Mouse (Mus musculus): ENCODE measurements at regions not wholly inside any gene's neighbourhood (a gene's known extent, or its start where the extent isn't known, plus 50 kb on each side); places are given as distances from the start of the nearest gene placed in this dataset.

GRCm38 (mm10) chr15:32002950-32003422 lies 174.1 kb upstream of the Tas2r119 start:
- Histone ChIP-seq H3K4me3 (replicated peaks) (no peak overlapping the region), H3K27me3 (replicated peaks) (no peaks in the 10 kb centered on the region), H3K9ac (no peak overlapping the region), H3K4me2 (replicated peaks) (no peak overlapping the region), H3K9me3 (no peaks in the 10 kb centered on the region), H3K4me1 (replicated peaks) (no peaks in the 10 kb centered on the region), H3K36me3 (no peaks in the 10 kb centered on the region), H3K27ac (no peak overlapping the region)
- no peak for ATAC-seq
- WGBS, result 64% methylated on average over 2 of the region's 2 CpGs

- no peaks in the 10 kb centered on the region for H3K27me3 ChIP-seq (replicated peaks)
- no peak overlapping the region for H3K4me3 ChIP-seq (replicated peaks)
- H3K4me1 ChIP-seq (replicated peaks), result no peaks in the 10 kb centered on the region
- H3K4me2 ChIP-seq (replicated peaks), result no peak overlapping the region
- no peaks in the 10 kb centered on the region for H3K36me3 ChIP-seq
- H3K9ac ChIP-seq, result no peak overlapping the region
- H3K27ac ChIP-seq, result no peak overlapping the region
- ATAC-seq, result no peak
- H3K9me3 ChIP-seq, result no peaks in the 10 kb centered on the region
- 28% methylated on average over 6 of the region's 6 CpGs for WGBS
Measured at GRCm38 (mm10) chr15:32003489-32003888, 173.6 kb upstream of the Tas2r119 start.

GRCm38 (mm10) chr15:32005986-32006385 lies 171.1 kb upstream of the Tas2r119 start:
- H3K4me3 ChIP-seq (replicated peaks), result no peak overlapping the region
- ATAC-seq, result no peak
- H3K9me3 ChIP-seq, result no peaks in the 10 kb centered on the region
- no peak overlapping the region for H3K4me2 ChIP-seq (replicated peaks)
- no peak overlapping the region for H3K27ac ChIP-seq
- 28% methylated on average over 5 of the region's 5 CpGs for WGBS
- H3K4me1 ChIP-seq (replicated peaks), result no peaks in the 10 kb centered on the region
- H3K9ac ChIP-seq, result no peak overlapping the region
- no peaks in the 10 kb centered on the region; the same call in 1 of the 2 replicates for H3K27me3 ChIP-seq (replicated peaks)
- H3K36me3 ChIP-seq, result no peaks in the 10 kb centered on the region

GRCm38 (mm10) chr15:32009818-32010217 lies 167.3 kb upstream of the Tas2r119 start:
- no peaks in the 10 kb centered on the region; the same call in 1 of the 2 replicates for H3K27me3 ChIP-seq (replicated peaks)
- no peak overlapping the region for H3K4me3 ChIP-seq (replicated peaks)
- H3K9me3 ChIP-seq, result no peaks in the 10 kb centered on the region
- H3K27ac ChIP-seq, result no peak overlapping the region
- no peaks in the 10 kb centered on the region for H3K36me3 ChIP-seq
- H3K9ac ChIP-seq, result no peak overlapping the region
- no peak for ATAC-seq
- no peak overlapping the region for H3K4me2 ChIP-seq (replicated peaks)
- no peaks in the 10 kb centered on the region for H3K4me1 ChIP-seq (replicated peaks)
- 81% methylated on average over 3 of the region's 3 CpGs for WGBS

- H3K4me2 ChIP-seq (replicated peaks), result no peak overlapping the region
- H3K27ac ChIP-seq, result no peak overlapping the region
- no peaks in the 10 kb centered on the region; the same call in 1 of the 2 replicates for H3K27me3 ChIP-seq (replicated peaks)
- H3K36me3 ChIP-seq, result no peaks in the 10 kb centered on the region
- no peak overlapping the region for H3K4me3 ChIP-seq (replicated peaks)
- no peaks in the 10 kb centered on the region for H3K9me3 ChIP-seq
- no peak overlapping the region for H3K9ac ChIP-seq
- WGBS, result 52% methylated on average over 2 of the region's 2 CpGs
- H3K4me1 ChIP-seq (replicated peaks), result no peaks in the 10 kb centered on the region
- no peak for ATAC-seq
Measured at GRCm38 (mm10) chr15:32012044-32012443, 165.0 kb upstream of the Tas2r119 start.

- Histone ChIP-seq H3K27me3 (replicated peaks) (no peaks in the 10 kb centered on the region; the same call in 1 of the 2 replicates), H3K9me3 (no peaks in the 10 kb centered on the region), H3K36me3 (no peaks in the 10 kb centered on the region), H3K9ac (no peak overlapping the region), H3K27ac (no peak overlapping the region), H3K4me3 (replicated peaks) (no peak overlapping the region), H3K4me2 (replicated peaks) (no peak overlapping the region), H3K4me1 (replicated peaks) (no peaks in the 10 kb centered on the region)
- WGBS, result 60% methylated on average over 5 of the region's 5 CpGs
- peak; percentile 81 for ATAC-seq
Measured at GRCm38 (mm10) chr15:32012838-32013237, 164.3 kb upstream of the Tas2r119 start.

- Histone ChIP-seq H3K27ac (no peak overlapping the region), H3K4me3 (replicated peaks) (no peak overlapping the region), H3K4me1 (replicated peaks) (no peaks in the 10 kb centered on the region), H3K9ac (no peak overlapping the region), H3K27me3 (replicated peaks) (no peaks in the 10 kb centered on the region; the same call in 1 of the 2 replicates), H3K4me2 (replicated peaks) (no peak overlapping the region), H3K36me3 (no peaks in the 10 kb centered on the region), H3K9me3 (no peaks in the 10 kb centered on the region)
- no peak for ATAC-seq
- 76% methylated on average over 4 of the region's 4 CpGs for WGBS
Measured at GRCm38 (mm10) chr15:32015169-32015568, 161.9 kb upstream of the Tas2r119 start.

- ATAC-seq, result peak; percentile 61
- no peaks in the 10 kb centered on the region for H3K4me1 ChIP-seq (replicated peaks)
- H3K4me3 ChIP-seq (replicated peaks), result no peak overlapping the region
- H3K36me3 ChIP-seq, result no peaks in the 10 kb centered on the region
- 21% methylated on average over 6 of the region's 6 CpGs for WGBS
- peak overlapping the region; percentile 38 for H3K4me2 ChIP-seq (replicated peaks)
- H3K27ac ChIP-seq, result peak overlapping the region; percentile 44; the same call in 1 of the 2 replicates
- H3K9me3 ChIP-seq, result no peaks in the 10 kb centered on the region
- H3K27me3 ChIP-seq (replicated peaks), result no peaks in the 10 kb centered on the region
- no peak overlapping the region for H3K9ac ChIP-seq
Measured at GRCm38 (mm10) chr15:32020323-32021008, 156.6 kb upstream of the Tas2r119 start.

- H3K36me3 ChIP-seq, result no peaks in the 10 kb centered on the region
- H3K4me2 ChIP-seq (replicated peaks), result peak overlapping the region; percentile 38; the same call in 1 of the 2 replicates
- WGBS, result 27% methylated on average over 5 of the region's 5 CpGs
- ATAC-seq, result 0 out of 2 replicates have a peak, but pooled peaks have one; percentile 36
- H3K9ac ChIP-seq, result no peak overlapping the region
- H3K4me1 ChIP-seq (replicated peaks), result no peaks in the 10 kb centered on the region
- H3K27ac ChIP-seq, result no peak overlapping the region
- no peaks in the 10 kb centered on the region for H3K9me3 ChIP-seq
- H3K4me3 ChIP-seq (replicated peaks), result no peak overlapping the region
- H3K27me3 ChIP-seq (replicated peaks), result no peaks in the 10 kb centered on the region
Measured at GRCm38 (mm10) chr15:32021009-32021602, 156.0 kb upstream of the Tas2r119 start.

GRCm38 (mm10) chr15:32034091-32034490 lies 143.0 kb upstream of the Tas2r119 start:
- 78% methylated on average over 1 of the region's 1 CpGs for WGBS

GRCm38 (mm10) chr15:32034790-32035189 lies 142.3 kb upstream of the Tas2r119 start:
- H3K9ac ChIP-seq, result no peak overlapping the region
- H3K36me3 ChIP-seq, result no peaks in the 10 kb centered on the region
- WGBS, result 45% methylated on average over 7 of the region's 7 CpGs
- no peaks in the 10 kb centered on the region for H3K9me3 ChIP-seq
- no peak for ATAC-seq
- no peak overlapping the region for H3K4me2 ChIP-seq (replicated peaks)
- H3K4me1 ChIP-seq (replicated peaks), result no peaks in the 10 kb centered on the region
- no peak overlapping the region for H3K4me3 ChIP-seq (replicated peaks)
- H3K27ac ChIP-seq, result no peak overlapping the region
- H3K27me3 ChIP-seq (replicated peaks), result no peaks in the 10 kb centered on the region

More at GRCm38 (mm10) chr15:32034091-32034490, 143.0 kb upstream of the Tas2r119 start:
- H3K36me3 ChIP-seq, result no peaks in the 10 kb centered on the region
- no peak overlapping the region for H3K9ac ChIP-seq
- H3K4me3 ChIP-seq (replicated peaks), result no peak overlapping the region
- H3K9me3 ChIP-seq, result no peaks in the 10 kb centered on the region
- ATAC-seq, result no peak
- no peak overlapping the region for H3K27ac ChIP-seq
- H3K27me3 ChIP-seq (replicated peaks), result no peaks in the 10 kb centered on the region
- no peak overlapping the region for H3K4me2 ChIP-seq (replicated peaks)
- no peaks in the 10 kb centered on the region for H3K4me1 ChIP-seq (replicated peaks)

GRCm38 (mm10) chr15:32041764-32042163 lies 135.3 kb upstream of the Tas2r119 start:
- 68% methylated on average over 6 of the region's 6 CpGs for WGBS
- Histone ChIP-seq H3K4me3 (replicated peaks) (no peak overlapping the region), H3K4me1 (replicated peaks) (0 out of 2 replicates have a peak, but pooled peaks cover 5% of the 10 kb centered on the region), H3K36me3 (no peaks in the 10 kb centered on the region), H3K9ac (no peak overlapping the region), H3K9me3 (no peaks in the 10 kb centered on the region), H3K4me2 (replicated peaks) (no peak overlapping the region), H3K27ac (peak overlapping the region; percentile 51), H3K27me3 (replicated peaks) (no peaks in the 10 kb centered on the region)
- ATAC-seq, result no peak
